Mouse (Mus musculus): ENCODE measurements around the gene Pecr. TPM values are rescaled to one million over a fixed set of nuclear protein-coding genes. Genes with fewer than 3 reads are reported as not detected.
A peak's percentile ranks its signal among the peaks of the same experiment; 100 is the strongest.

Pecr gene
- polyA plus RNA-seq (2015; fragmentation: Nextera tagmentation; extraction: Ambion mirVana): 132 and 143 TPM in 2 replicates

GRCm38 (mm10) chr1:72283992-72284485 is at the start of gene Pecr, which contains the start of gene Tmem169:
Gene Pecr (minus strand): TSS chr1:72284314.
Gene Tmem169 (plus strand): TSS chr1:72284369.
- H3K36me3 ChIP-seq (replicated peaks; ENCODE audit: insufficient read depth, low read length): no peaks in the 10 kb centered on the region
- peaks cover 12% of the 10 kb centered on the region for H3K4me1 ChIP-seq (ENCODE audit: insufficient read depth)
- TF ChIP-seq CTCF (IDR thresholded peaks at IDR 0.05; ENCODE audit: low read depth): no peak
- no peak for TF ChIP-seq EP300 (IDR thresholded peaks at IDR 0.05; ENCODE audit: low read depth)
- H3K9ac ChIP-seq (replicated peaks): peak within 1 kb of the TSS; percentile 76
- peak within 1 kb of the TSS; percentile 66 for H3K4me3 ChIP-seq (ENCODE audit: low read depth, low read length)
- H3K27me3 ChIP-seq (ENCODE audit: insufficient read depth, low read length): no peaks in the 10 kb centered on the region
- under 1% methylated on average over 30 of the region's 30 CpGs for WGBS (ENCODE audit: insufficient replicate concordance)
- ATAC-seq (peak; percentile 94), DNase-seq (peak; percentile 96)
- H3K27ac ChIP-seq (ENCODE audit: low read depth): peak within 1 kb of the TSS; percentile 85
- no peaks in the 10 kb centered on the region for H3K9me3 ChIP-seq (ENCODE audit: low read length)
- peak within 1 kb of the TSS; percentile 95 for H3K4me2 ChIP-seq (ENCODE audit: low read depth, low read length)

GRCm38 (mm10) chr1:72326162-72326821 is 42.2 kb upstream of the Pecr start:
- Histone ChIP-seq H3K4me1 (ENCODE audit: insufficient read depth) (no peaks in the 10 kb centered on the region), H3K27ac (ENCODE audit: low read depth) (peak overlapping the region; percentile 7; the same call in 1 of the 2 replicates), H3K4me2 (ENCODE audit: low read depth, low read length) (no peak overlapping the region), H3K27me3 (ENCODE audit: insufficient read depth, low read length) (no peaks in the 10 kb centered on the region), H3K9ac (replicated peaks) (no peak overlapping the region), H3K9me3 (ENCODE audit: low read length) (no peaks in the 10 kb centered on the region), H3K4me3 (ENCODE audit: low read depth, low read length) (no peak overlapping the region), H3K36me3 (replicated peaks; ENCODE audit: insufficient read depth, low read length) (peaks cover 19% of the 10 kb centered on the region)
- ATAC-seq (no peak), DNase-seq (no peak)
- TF ChIP-seq CTCF (IDR thresholded peaks at IDR 0.05; ENCODE audit: low read depth) (no peak), EP300 (IDR thresholded peaks at IDR 0.05; ENCODE audit: low read depth) (no peak)
- 70% methylated on average over 11 of the region's 11 CpGs for WGBS (ENCODE audit: insufficient replicate concordance)

DNA sequence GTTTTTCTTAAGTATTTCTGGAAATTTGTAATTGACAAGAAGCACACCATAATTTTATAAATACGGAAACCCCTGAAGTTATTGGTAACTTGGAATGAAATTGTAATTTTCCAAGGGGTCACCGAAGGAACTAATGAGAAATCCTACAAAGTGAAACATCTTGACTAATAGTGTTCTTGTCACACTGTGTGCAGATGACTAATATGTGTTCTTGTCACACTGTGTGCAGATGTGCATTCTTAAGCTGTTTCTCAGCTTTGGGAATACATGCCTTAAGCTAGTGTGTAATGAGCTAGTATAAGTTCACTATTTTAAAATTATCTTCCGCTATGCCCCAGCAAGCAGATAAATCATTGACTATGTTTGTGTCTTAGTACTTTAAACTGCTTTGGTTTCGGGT is 39.1 kb upstream of the Pecr start:
- WGBS (ENCODE audit: insufficient replicate concordance): 83% methylated on average over 4 of the region's 4 CpGs
- H3K27me3 ChIP-seq (ENCODE audit: insufficient read depth, low read length): no peaks in the 10 kb centered on the region
- ATAC-seq (no peak), DNase-seq (no peak)
- H3K27ac ChIP-seq (ENCODE audit: low read depth): no peak overlapping the region
- H3K4me1 ChIP-seq (ENCODE audit: insufficient read depth): no peaks in the 10 kb centered on the region
- no peak overlapping the region for H3K9ac ChIP-seq (replicated peaks)
- H3K4me3 ChIP-seq (ENCODE audit: low read depth, low read length): no peak overlapping the region
- H3K36me3 ChIP-seq (replicated peaks; ENCODE audit: insufficient read depth, low read length): peaks cover 24% of the 10 kb centered on the region
- no peak for TF ChIP-seq CTCF (IDR thresholded peaks at IDR 0.05; ENCODE audit: low read depth)
- no peak for TF ChIP-seq EP300 (IDR thresholded peaks at IDR 0.05; ENCODE audit: low read depth)
- no peak overlapping the region for H3K4me2 ChIP-seq (ENCODE audit: low read depth, low read length)
- H3K9me3 ChIP-seq (ENCODE audit: low read length): no peaks in the 10 kb centered on the region

DNA sequence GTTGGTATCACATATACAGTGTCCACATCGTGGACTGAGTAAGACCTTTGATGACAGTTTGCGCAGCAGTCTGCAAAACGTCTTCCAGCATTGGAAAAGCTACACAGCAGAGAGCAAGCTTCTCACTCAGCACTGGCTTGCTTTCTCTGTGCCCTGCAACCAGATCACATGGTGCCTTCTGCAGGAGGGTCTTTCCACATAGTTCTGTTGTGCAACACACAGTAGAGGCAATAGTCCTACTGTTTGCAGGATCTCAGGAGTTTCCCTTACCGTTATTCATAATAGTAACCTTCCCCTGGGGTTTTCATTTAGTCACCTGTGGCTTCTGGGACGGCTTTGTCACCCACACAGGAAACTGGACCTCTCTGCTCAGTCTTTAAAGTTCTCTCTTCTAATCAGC is 36.6 kb upstream of the Pecr start:
- ATAC-seq (no peak), DNase-seq (no peak)
- 61% methylated on average over 5 of the region's 5 CpGs for WGBS (ENCODE audit: insufficient replicate concordance)
- no peaks in the 10 kb centered on the region for H3K27me3 ChIP-seq (ENCODE audit: insufficient read depth, low read length)
- H3K9me3 ChIP-seq (ENCODE audit: low read length): no peaks in the 10 kb centered on the region
- H3K4me2 ChIP-seq (ENCODE audit: low read depth, low read length): no peak overlapping the region
- H3K36me3 ChIP-seq (replicated peaks; ENCODE audit: insufficient read depth, low read length): peaks cover 16% of the 10 kb centered on the region
- no peak for TF ChIP-seq CTCF (IDR thresholded peaks at IDR 0.05; ENCODE audit: low read depth)
- TF ChIP-seq EP300 (IDR thresholded peaks at IDR 0.05; ENCODE audit: low read depth): no peak
- no peak overlapping the region for H3K27ac ChIP-seq (ENCODE audit: low read depth)
- H3K4me3 ChIP-seq (ENCODE audit: low read depth, low read length): no peak overlapping the region
- H3K9ac ChIP-seq (replicated peaks): no peak overlapping the region
- H3K4me1 ChIP-seq (ENCODE audit: insufficient read depth): peaks cover 4% of the 10 kb centered on the region; the same call in 1 of the 2 replicates

GRCm38 (mm10) chr1:72316901-72317300 is 32.8 kb upstream of the Pecr start:
- Histone ChIP-seq H3K36me3 (replicated peaks; ENCODE audit: insufficient read depth, low read length) (peaks cover 15% of the 10 kb centered on the region), H3K27me3 (ENCODE audit: insufficient read depth, low read length) (no peaks in the 10 kb centered on the region), H3K9ac (replicated peaks) (no peak overlapping the region), H3K27ac (ENCODE audit: low read depth) (no peak overlapping the region), H3K9me3 (ENCODE audit: low read length) (no peaks in the 10 kb centered on the region), H3K4me2 (ENCODE audit: low read depth, low read length) (no peak overlapping the region), H3K4me3 (ENCODE audit: low read depth, low read length) (no peak overlapping the region), H3K4me1 (ENCODE audit: insufficient read depth) (peaks cover 4% of the 10 kb centered on the region; the same call in 1 of the 2 replicates)
- WGBS (ENCODE audit: insufficient replicate concordance): 60% methylated on average over 7 of the region's 7 CpGs
- no peak for TF ChIP-seq CTCF (IDR thresholded peaks at IDR 0.05; ENCODE audit: low read depth)
- no peak for TF ChIP-seq EP300 (IDR thresholded peaks at IDR 0.05; ENCODE audit: low read depth)
- no peak for DNase-seq
- no peak for ATAC-seq

DNA sequence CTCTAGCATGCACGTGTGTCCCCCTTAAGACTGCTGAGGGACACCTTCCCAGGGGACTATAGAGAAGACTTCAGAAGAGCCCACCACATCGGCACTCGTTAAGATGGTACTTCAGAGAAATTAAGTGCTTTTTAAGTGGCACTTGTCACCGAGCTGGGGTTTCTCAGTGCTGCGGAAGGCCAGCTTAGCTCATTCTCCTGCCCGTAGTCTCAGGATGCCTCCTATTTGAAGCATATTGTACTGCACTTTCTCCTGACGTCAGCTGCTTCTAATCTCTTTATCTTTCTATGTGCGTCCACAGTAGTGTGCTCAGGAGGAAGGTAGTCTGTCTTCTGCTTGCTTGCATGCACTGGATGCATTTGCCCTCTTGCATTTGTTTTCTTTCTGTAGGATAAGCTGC is 32.3 kb upstream of the Pecr start:
- 78% methylated on average over 8 of the region's 8 CpGs for WGBS (ENCODE audit: insufficient replicate concordance)
- Histone ChIP-seq H3K4me1 (ENCODE audit: insufficient read depth) (peaks cover 4% of the 10 kb centered on the region; the same call in 1 of the 2 replicates), H3K27ac (ENCODE audit: low read depth) (no peak overlapping the region), H3K9ac (replicated peaks) (no peak overlapping the region), H3K27me3 (ENCODE audit: insufficient read depth, low read length) (no peaks in the 10 kb centered on the region), H3K4me3 (ENCODE audit: low read depth, low read length) (no peak overlapping the region), H3K36me3 (replicated peaks; ENCODE audit: insufficient read depth, low read length) (peaks cover 15% of the 10 kb centered on the region), H3K9me3 (ENCODE audit: low read length) (no peaks in the 10 kb centered on the region), H3K4me2 (ENCODE audit: low read depth, low read length) (no peak overlapping the region)
- no peak for TF ChIP-seq EP300 (IDR thresholded peaks at IDR 0.05; ENCODE audit: low read depth)
- no peak for TF ChIP-seq CTCF (IDR thresholded peaks at IDR 0.05; ENCODE audit: low read depth)
- no peak for DNase-seq
- no peak for ATAC-seq

All from liver, postnatal 0 days (tissue).